Mouse (Mus musculus): ENCODE data around the gene Emid1. TPM values are rescaled to one million over a fixed set of nuclear protein-coding genes. Genes with fewer than 3 reads are reported as not detected.
A peak's percentile ranks its signal among the peaks of the same experiment; 100 is the strongest.

Emid1 gene
- polyA plus RNA-seq, 1 experiment: 0.09 TPM

- H3K4me1 ChIP-seq (ENCODE audit: control insufficient read depth): peaks cover 37% of the 10 kb centered on the region
- no peak overlapping the region for H3K4me3 ChIP-seq (replicated peaks)
- H3K9me3 ChIP-seq (ENCODE audit: control insufficient read depth, low read length): peaks cover 25% of the 10 kb centered on the region
- H3K36me3 ChIP-seq (ENCODE audit: control insufficient read depth): peaks cover 7% of the 10 kb centered on the region
- TF ChIP-seq TAL1 (IDR thresholded peaks at IDR 0.05; ENCODE audit: low read length) (no peak), GATA1 (IDR thresholded peaks at IDR 0.05; ENCODE audit: low read length) (no peak)
- H3K27me3 ChIP-seq (ENCODE audit: control insufficient read depth): peaks cover 92% of the 10 kb centered on the region
These were observed 93.3 kb downstream of the Emid1 start for GRCm38 (mm10) chr11:5058783-5059182.

- peak within 1 kb of the TSS; percentile 20 for H3K4me3 ChIP-seq (replicated peaks)
- TF ChIP-seq TAL1 (IDR thresholded peaks at IDR 0.05; ENCODE audit: low read length) (no peak), GATA1 (IDR thresholded peaks at IDR 0.05; ENCODE audit: low read length) (no peak)
- peaks cover 25% of the 10 kb centered on the region for H3K9me3 ChIP-seq (ENCODE audit: control insufficient read depth, low read length)
- peaks cover 85% of the 10 kb centered on the region for H3K27me3 ChIP-seq (ENCODE audit: control insufficient read depth)
- peaks cover 34% of the 10 kb centered on the region for H3K4me1 ChIP-seq (ENCODE audit: control insufficient read depth)
- H3K36me3 ChIP-seq (ENCODE audit: control insufficient read depth): peaks cover 5% of the 10 kb centered on the region
These were observed 94.0 kb downstream of the Emid1 start, which contains the start of gene Rasl10a for GRCm38 (mm10) chr11:5057856-5058641. Gene Rasl10a (plus strand): TSS chr11:5058128.

GRCm38 (mm10) chr11:5057541-5057855 lies 94.6 kb downstream of the Emid1 start:
- Histone ChIP-seq H3K27me3 (ENCODE audit: control insufficient read depth) (peaks cover 79% of the 10 kb centered on the region), H3K9me3 (ENCODE audit: control insufficient read depth, low read length) (peaks cover 25% of the 10 kb centered on the region), H3K36me3 (ENCODE audit: control insufficient read depth) (peaks cover 5% of the 10 kb centered on the region), H3K4me1 (ENCODE audit: control insufficient read depth) (peaks cover 30% of the 10 kb centered on the region), H3K4me3 (replicated peaks) (no peak overlapping the region)
- TF ChIP-seq TAL1 (IDR thresholded peaks at IDR 0.05; ENCODE audit: low read length) (no peak), GATA1 (IDR thresholded peaks at IDR 0.05; ENCODE audit: low read length) (no peak)

- Histone ChIP-seq H3K4me1 (ENCODE audit: control insufficient read depth) (peaks cover 26% of the 10 kb centered on the region), H3K27me3 (ENCODE audit: control insufficient read depth) (peaks cover 75% of the 10 kb centered on the region)
- TF ChIP-seq GATA1 (IDR thresholded peaks at IDR 0.05; ENCODE audit: low read length): no peak
- TF ChIP-seq TAL1 (IDR thresholded peaks at IDR 0.05; ENCODE audit: low read length): no peak
These were observed 95.0 kb downstream of the Emid1 start for GRCm38 (mm10) chr11:5057064-5057463.

More at GRCm38 (mm10) chr11:5057064-5057463, 95.0 kb downstream of the Emid1 start:
- H3K9me3 ChIP-seq (ENCODE audit: control insufficient read depth, low read length): peaks cover 25% of the 10 kb centered on the region
- H3K36me3 ChIP-seq (ENCODE audit: control insufficient read depth): peaks cover 5% of the 10 kb centered on the region
- no peak overlapping the region for H3K4me3 ChIP-seq (replicated peaks)

Other genes with a start within 250 kb of the Emid1 start
- 0.01 and 0.02 TPM in 2 replicates for gene Nefh, start 204.2 kb downstream of the Emid1 start, polyA plus RNA-seq (2012)
- 17.5 and 18.7 TPM in 2 replicates for gene Ap1b1, start 165.4 kb downstream of the Emid1 start, polyA plus RNA-seq (2012)
- not detected in 2 replicates for gene Rasl10a, start 94.1 kb downstream of the Emid1 start, polyA plus RNA-seq (2012)
- gene Gas2l1, start 86.9 kb downstream of the Emid1 start, polyA plus RNA-seq (2012): 1.7 and 2.3 TPM in 2 replicates
- gene Rhbdd3, start 53.3 kb downstream of the Emid1 start, polyA plus RNA-seq (2012): 1.6 and 2.0 TPM in 2 replicates
- gene Ewsr1, start 53.0 kb downstream of the Emid1 start, polyA plus RNA-seq (2012): 130 and 171 TPM in 2 replicates
- 0.07 and 0.12 TPM in 2 replicates for gene Kremen1, start 109.3 kb upstream of the Emid1 start, polyA plus RNA-seq (2012)